Mouse (Mus musculus) spleen, adult 2 months (tissue): ENCODE measurements around the gene C87436.
A peak's percentile ranks its signal among the peaks of the same experiment; 100 is the strongest.

Experiments
- CTCF ChIP-seq: fragments of 200-500 bp; IDR thresholded peaks from 2 replicates; pipeline ENCODE4 v1.5.1; 2011; ENCODE audit warnings: mild to moderate bottlenecking, inconsistent platforms; ENCODE audit not compliant: insufficient read depth, insufficient read length, insufficient replicate concordance; ENCODE audit errors: extremely low read depth
- POLR2A ChIP-seq: fragments of 200-500 bp; IDR thresholded peaks from 2 replicates; pipeline ENCODE4 v1.6.1; 2011; ENCODE audit warnings: low read depth, low read length, inconsistent platforms

GRCm38 (mm10) chr6:86438272-86439118 is at the start of gene C87436:
- TF ChIP-seq CTCF (peak; percentile 43; the same call in 1 of the 2 replicates), POLR2A (no peak; the same call in 1 of the 2 replicates)
